Mouse (Mus musculus): ENCODE results near the gene Kbtbd2.

Gene Kbtbd2

GRCm38 (mm10) chr6:56732545-56732944 is 65.1 kb downstream of the Kbtbd2 start:
- POLR2A ChIA-PET = interaction anchor here in 2 of 4 experiments (0.6 to 7.5 kb wide), 9 partner anchors 8 to 103 kb away, joined by 3 to 62 read pairs (median 4); partner anchors contain the start of gene Avl9 (in 2 of the 2)
- CTCF ChIA-PET = no interaction called here

Measured in embryonic stem cell, embryonic (primary cell).